Mouse (Mus musculus): ENCODE measurements at regions not wholly inside any gene's neighbourhood (a gene's known extent, or its start where the extent isn't known, plus 50 kb on each side); places are given as distances from the start of the nearest gene placed in this dataset.

- no peaks in the 10 kb centered on the region for H3K27me3 ChIP-seq
- no peak overlapping the region for H3K9ac ChIP-seq
- H3K27ac ChIP-seq, result no peak overlapping the region
- no peak overlapping the region for H3K4me3 ChIP-seq (replicated peaks)
- WGBS, result 75% methylated on average over 4 of the region's 4 CpGs
- H3K4me1 ChIP-seq, result no peaks in the 10 kb centered on the region
- no peaks in the 10 kb centered on the region for H3K36me3 ChIP-seq
- H3K9me3 ChIP-seq (replicated peaks), result no peaks in the 10 kb centered on the region
- no peak for ATAC-seq (replicated peaks; ENCODE audit: low FRiP score)
- no peak overlapping the region for H3K4me2 ChIP-seq
These were observed 440.4 kb downstream of the Slc22a22 start for GRCm38 (mm10) chr15:57036806-57037566.

DNA sequence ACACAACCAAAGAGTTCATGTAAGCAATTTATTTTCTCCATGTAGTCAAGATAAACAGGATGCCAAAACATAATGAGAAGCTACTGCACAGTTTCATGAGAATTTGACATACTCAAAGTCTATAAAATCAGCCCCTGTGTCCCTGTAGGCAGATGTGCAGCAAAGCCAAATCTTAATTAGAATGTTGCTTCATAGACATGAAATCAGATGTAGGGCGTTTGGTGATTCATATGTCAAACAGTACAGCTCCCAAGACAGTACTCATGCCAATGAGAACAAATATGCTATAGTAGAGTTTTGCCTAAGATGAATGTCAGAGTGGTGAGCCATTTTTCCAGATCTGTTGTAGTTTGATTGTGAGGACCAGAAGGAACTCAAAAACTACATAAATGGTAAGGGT, 444.4 kb downstream of the Slc22a22 start:
- no peaks in the 10 kb centered on the region for H3K36me3 ChIP-seq
- no peak overlapping the region for H3K27ac ChIP-seq
- no peak overlapping the region for H3K4me3 ChIP-seq (replicated peaks)
- 65% methylated on average over 1 of the region's 1 CpGs for WGBS
- H3K4me2 ChIP-seq, result no peak overlapping the region
- ATAC-seq (replicated peaks; ENCODE audit: low FRiP score), result no peak
- H3K27me3 ChIP-seq, result no peaks in the 10 kb centered on the region
- H3K9ac ChIP-seq, result no peak overlapping the region
- H3K4me1 ChIP-seq, result no peaks in the 10 kb centered on the region
- no peaks in the 10 kb centered on the region for H3K9me3 ChIP-seq (replicated peaks)

All from kidney, embryonic 15.5 days (tissue).